Mouse (Mus musculus): ENCODE data around the gene Cyp4b1.

DNA sequence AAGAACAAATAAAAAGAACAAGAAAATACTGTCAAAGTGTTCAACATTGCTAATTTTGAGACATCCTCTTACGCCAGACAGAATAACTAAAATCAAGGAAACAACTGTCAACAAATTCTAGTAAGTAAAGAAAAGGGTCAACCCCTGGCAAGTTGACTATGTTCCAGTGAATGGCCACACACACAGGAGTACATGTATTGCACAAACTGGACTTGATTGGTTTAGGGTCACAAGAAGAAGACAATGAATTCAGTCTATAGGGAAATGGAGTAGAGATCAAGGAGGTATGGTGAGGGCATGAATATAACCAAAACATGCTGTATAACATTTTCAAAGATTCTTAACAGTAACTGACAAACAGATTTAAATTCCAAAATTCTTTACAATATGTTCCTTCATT is 51.2 kb downstream of the Cyp4b1 start:
- TF ChIP-seq REST (IDR thresholded peaks at IDR 0.05; ENCODE audit: insufficient read depth, insufficient read length) (no peak), CEBPB (IDR thresholded peaks at IDR 0.05; ENCODE audit: insufficient read depth, poor library complexity, severe bottlenecking) (no peak), POLR2AphosphoS2 (IDR thresholded peaks at IDR 0.05; ENCODE audit: insufficient read length, low read depth) (no peak), POLR2A (IDR thresholded peaks at IDR 0.05; ENCODE audit: insufficient read length, low read depth) (no peak), MAX (IDR thresholded peaks at IDR 0.05; ENCODE audit: low read depth) (no peak), E2F4 (IDR thresholded peaks at IDR 0.05; ENCODE audit: insufficient read depth) (no peak), TCF12 (IDR thresholded peaks at IDR 0.05; ENCODE audit: insufficient read depth, poor library complexity, severe bottlenecking) (no peak), MYOG (IDR thresholded peaks at IDR 0.05; ENCODE audit: control insufficient read depth in 1 of 3, insufficient read depth in 1 of 3, insufficient read length in 2 of 3, low read depth in 2 of 3) (no peak)

Data from myocyte (in vitro differentiated cells).